Mouse (Mus musculus): ENCODE data around the gene Gm11541.
"Not testable (repeated sequence)": the region's sequence is repeated elsewhere in the genome, so short reads cannot be mapped to it uniquely, and the experiment has no call there.

The Gm11541 gene

GRCm38 (mm10) chr11:94697140-94697539, 7.2 kb downstream of the Gm11541 start:
- DNase-seq (ENCODE audit: inconsistent ontology term) = no peak

- DNase-seq (ENCODE audit: inconsistent ontology term) = no peak
Observed at GRCm38 (mm10) chr11:94695508-94695907, 8.8 kb downstream of the Gm11541 start.

DNA sequence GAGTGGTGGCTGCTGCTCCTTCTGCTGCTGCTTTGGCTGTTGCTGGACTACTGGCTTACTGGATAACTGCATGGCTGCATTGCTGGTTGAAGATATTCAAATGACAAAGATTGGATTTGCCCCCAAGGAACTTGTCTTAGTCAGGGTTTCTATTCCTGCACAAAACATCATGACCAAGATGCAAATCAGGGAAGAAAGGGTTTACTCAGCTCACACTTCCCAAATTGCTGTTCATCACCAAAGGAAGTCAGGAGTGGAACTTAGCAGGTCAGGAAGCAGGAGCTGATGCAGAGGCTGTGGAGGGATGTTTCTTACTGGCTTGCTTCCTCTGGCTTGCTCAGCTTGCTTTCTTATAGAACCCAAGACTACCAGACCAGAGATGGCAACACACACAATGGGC, 11.8 kb downstream of the Gm11541 start:
- DNase-seq (ENCODE audit: inconsistent ontology term) = not testable (repeated sequence)

GRCm38 (mm10) chr11:94687178-94687577, 17.1 kb downstream of the Gm11541 start:
- DNase-seq (ENCODE audit: inconsistent ontology term) = no peak

DNA sequence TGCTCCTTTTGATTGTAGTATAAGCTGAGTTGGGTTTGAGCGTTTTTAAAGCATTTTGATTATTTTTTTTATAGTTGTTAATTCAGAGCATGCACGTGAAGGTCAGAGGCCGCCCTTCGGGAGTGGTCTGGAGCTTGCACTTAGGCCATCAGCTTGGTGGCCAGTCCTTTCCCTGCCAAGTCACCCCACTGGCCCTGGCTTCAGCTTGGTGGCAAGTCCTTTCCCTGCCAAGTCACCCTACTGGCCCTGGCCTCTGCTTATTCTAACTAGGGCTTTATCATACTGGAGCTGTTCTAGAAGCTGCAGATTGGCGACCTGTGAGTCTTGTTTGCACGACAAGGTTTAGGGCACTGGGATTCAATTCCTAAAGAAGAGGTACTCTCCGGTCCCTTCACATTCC, 21.9 kb downstream of the Gm11541 start:
- DNase-seq (ENCODE audit: inconsistent ontology term) = no peak

DNA sequence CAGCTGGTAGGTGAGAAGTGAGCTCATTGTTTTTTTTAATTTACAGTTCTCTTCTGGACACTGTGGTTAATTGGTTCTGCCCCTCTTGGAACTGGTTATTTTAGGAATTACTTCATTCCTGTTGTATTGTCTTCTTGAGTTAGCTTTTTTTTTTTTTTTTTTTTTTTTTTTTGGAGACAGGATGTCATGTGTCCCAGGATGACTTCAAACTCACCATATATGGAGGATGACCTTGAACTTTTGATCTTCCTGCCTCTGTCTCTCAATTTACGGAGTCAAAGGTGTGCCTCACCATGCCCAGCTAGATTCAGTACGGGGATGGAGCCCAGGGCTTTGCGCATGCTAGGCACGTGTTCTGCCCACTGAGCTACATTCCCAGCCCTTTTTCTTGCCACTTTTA, 22.7 kb downstream of the Gm11541 start:
- DNase-seq (ENCODE audit: inconsistent ontology term) = no peak

GRCm38 (mm10) chr11:94680639-94681038, 23.7 kb downstream of the Gm11541 start:
- no peak for DNase-seq (ENCODE audit: inconsistent ontology term)

- DNase-seq (ENCODE audit: inconsistent ontology term) = no peak
Observed at GRCm38 (mm10) chr11:94677607-94678145, 26.6 kb downstream of the Gm11541 start.

- DNase-seq (ENCODE audit: inconsistent ontology term) = peak; percentile 95
Observed at GRCm38 (mm10) chr11:94676754-94677606, 27.3 kb downstream of the Gm11541 start, which contains the start of gene Xylt2. Gene Xylt2 (minus strand): TSS chr11:94677515.

DNA sequence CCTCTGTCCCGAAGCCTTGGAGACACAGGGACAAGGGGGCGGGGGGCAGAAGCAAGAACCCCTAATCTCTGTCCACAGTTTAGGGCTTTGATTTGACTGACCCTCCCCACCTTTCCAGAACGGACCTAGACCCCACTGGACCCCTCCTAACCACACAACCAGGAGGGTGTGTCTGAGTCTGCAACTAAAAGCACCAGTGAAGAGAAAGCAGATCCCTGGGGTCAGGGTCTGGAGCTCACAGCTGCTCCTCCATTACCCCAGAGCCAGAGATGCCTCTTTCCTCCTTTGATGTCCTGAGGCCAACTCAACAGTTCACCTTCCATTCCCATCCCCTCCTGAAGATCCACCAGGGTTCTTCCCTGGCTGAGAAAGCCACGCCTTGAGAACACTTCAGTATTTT, 28.0 kb downstream of the Gm11541 start:
- DNase-seq (ENCODE audit: inconsistent ontology term) = no peak

GRCm38 (mm10) chr11:94675446-94675845, 28.9 kb downstream of the Gm11541 start:
- no peak for DNase-seq (ENCODE audit: inconsistent ontology term)

- DNase-seq (ENCODE audit: inconsistent ontology term) = no peak
Observed at GRCm38 (mm10) chr11:94674984-94675383, 29.3 kb downstream of the Gm11541 start.

DNA sequence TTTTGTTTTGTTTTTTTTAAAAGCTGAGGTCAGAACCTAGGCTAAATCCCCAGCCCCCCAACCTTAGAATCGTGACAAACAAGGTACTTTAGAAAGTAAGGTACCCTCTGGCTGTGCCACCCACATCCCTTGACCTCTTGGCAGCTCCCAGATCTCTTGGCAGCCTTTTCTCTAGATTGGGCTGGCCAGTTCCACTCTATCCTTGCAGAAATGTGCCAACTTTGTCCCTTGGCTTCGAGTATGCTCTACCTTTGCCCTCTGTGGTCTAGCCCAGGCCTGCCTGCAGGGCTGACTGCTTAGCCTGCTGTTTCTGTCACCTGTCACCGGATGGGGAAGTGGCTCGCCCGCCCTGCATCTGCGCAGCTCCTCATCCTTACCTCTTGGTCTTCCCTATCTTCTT, 39.0 kb downstream of the Gm11541 start:
- DNase-seq (ENCODE audit: inconsistent ontology term) = no peak

DNA sequence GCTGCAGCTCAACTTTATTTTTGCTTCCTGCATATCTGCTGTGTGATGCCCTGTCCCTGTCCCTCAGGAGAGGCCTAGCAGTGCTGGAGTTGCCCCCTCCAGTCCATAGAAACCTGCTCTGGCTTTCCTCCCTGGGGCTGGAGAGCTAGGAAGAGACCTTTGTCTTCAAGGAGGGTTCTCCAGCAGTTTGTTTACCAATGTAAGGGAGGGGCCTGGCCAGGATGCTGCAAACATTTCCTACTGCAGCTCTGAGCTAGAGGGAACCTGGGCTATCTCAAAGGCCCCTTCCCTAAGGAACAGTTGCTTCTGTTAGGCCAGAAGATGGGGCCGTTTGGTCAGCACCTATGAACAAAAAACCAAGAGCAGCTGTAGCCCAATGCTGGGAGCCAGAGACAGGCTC, 43.0 kb downstream of the Gm11541 start:
- no peak for DNase-seq (ENCODE audit: inconsistent ontology term)

GRCm38 (mm10) chr11:94653663-94654436, 50.4 kb downstream of the Gm11541 start, which contains the start of the genes Mrpl27 and Eme1:
Gene Mrpl27 (plus strand): TSS chr11:94653767.
Gene Eme1 (minus strand): TSS chr11:94653964.
- DNase-seq (ENCODE audit: inconsistent ontology term) = peak; percentile 85

- DNase-seq (ENCODE audit: inconsistent ontology term) = no peak
Observed at GRCm38 (mm10) chr11:94652973-94653372, 51.3 kb downstream of the Gm11541 start.

GRCm38 (mm10) chr11:94651241-94651640, 53.1 kb downstream of the Gm11541 start:
- DNase-seq (ENCODE audit: inconsistent ontology term) = not testable (repeated sequence)

GRCm38 (mm10) chr11:94646457-94646856, 57.8 kb downstream of the Gm11541 start:
- DNase-seq (ENCODE audit: inconsistent ontology term) = no peak
